In genomic region chr14:68945434-68945833, GRCm38 (mm10) we compare ENCODE assay signal across 30 mouse cellular contexts.
DNase-seq lines count a peak whose midpoint lies in the region; ATAC-seq lines count a peak whose summit lies in the region.
"Had no signal": no experiment of that assay in that cellular context is flagged by ENCODE, and none has a peak within 500 bp of the region (broad histone marks: within the 10 kb centered on the region; RNA-seq: fewer than 3 reads in every experiment).

No protein-coding gene starts in this region.

- DNase-seq in kidney, postnatal 25 days: no peak
- DNase-seq in embryonic facial prominence, embryonic 10.5 days (ENCODE audit: low spot score): peak; percentile 30
- no peak for DNase-seq in lung, postnatal 10 days
- DNase-seq: adrenal gland, adult 8-10 months; cerebellum, adult 11-12 months; cerebellum, postnatal 10 days; forebrain, postnatal 0 days; gastrocnemius, postnatal 25 days; heart, adult 11 months; heart, postnatal 36 days; kidney, adult 8-10 months; layer of hippocampus, postnatal 36 days; liver, embryonic 13.5 days; lung, adult 18-20 months; retina, postnatal 1 day; right cerebral cortex, postnatal 14 days; thymus, postnatal 4 days had no signal

- no peak overlapping the region for H3K4me2 ChIP-seq in kidney, embryonic 16.5 days (replicated peaks; ENCODE audit: low read depth, low read length)
- 0 out of 2 replicates have a peak overlapping the region, but pooled peaks have one; percentile 15 for H3K4me2 ChIP-seq in limb, embryonic 12.5 days
- no peak overlapping the region for H3K4me2 ChIP-seq in heart, embryonic 11.5 days
- H3K4me2 ChIP-seq: forebrain, embryonic 12.5 days; hindbrain, embryonic 12.5 days; intestine, embryonic 15.5 days; liver, embryonic 13.5 days; midbrain, embryonic 13.5 days had no signal

- H3K9me3 ChIP-seq in kidney, embryonic 16.5 days (ENCODE audit: low read length): no peaks in the 10 kb centered on the region
- H3K9me3 ChIP-seq in embryonic facial prominence, embryonic 10.5 days: no peaks in the 10 kb centered on the region
- no peaks in the 10 kb centered on the region for H3K9me3 ChIP-seq in limb, embryonic 12.5 days
- H3K9me3 ChIP-seq in heart, embryonic 11.5 days (replicated peaks; ENCODE audit: control insufficient read depth, low read length): no peaks in the 10 kb centered on the region
- H3K9me3 ChIP-seq: forebrain, embryonic 12.5 days; heart, embryonic 10.5 days; hindbrain, embryonic 12.5 days; intestine, embryonic 15.5 days; liver, embryonic 13.5 days; midbrain, embryonic 13.5 days had no signal

- peaks cover 22% of the 10 kb centered on the region for H3K4me1 ChIP-seq in kidney, embryonic 16.5 days (ENCODE audit: insufficient read depth, low read length)
- peaks cover 29% of the 10 kb centered on the region for H3K4me1 ChIP-seq in embryonic facial prominence, embryonic 10.5 days
- H3K4me1 ChIP-seq in limb, embryonic 12.5 days (replicated peaks): peaks cover 18% of the 10 kb centered on the region
- no peaks in the 10 kb centered on the region; the same call in 1 of the 2 replicates for H3K4me1 ChIP-seq in heart, embryonic 11.5 days (ENCODE audit: control insufficient read depth, insufficient read depth, low read length)
- H3K4me1 ChIP-seq: forebrain, embryonic 12.5 days; intestine, embryonic 15.5 days; liver, embryonic 13.5 days had no signal

- no peak overlapping the region for H3K9ac ChIP-seq in kidney, embryonic 16.5 days (replicated peaks; ENCODE audit: low read length)
- no peak overlapping the region for H3K9ac ChIP-seq in limb, embryonic 12.5 days (replicated peaks)
- H3K9ac ChIP-seq in heart, embryonic 11.5 days (ENCODE audit: low read depth, low read length): no peak overlapping the region
- H3K9ac ChIP-seq: forebrain, embryonic 12.5 days; forebrain, postnatal 0 days; hindbrain, embryonic 12.5 days; intestine, embryonic 15.5 days; liver, embryonic 13.5 days; midbrain, embryonic 13.5 days had no signal

- no peak overlapping the region for H3K4me3 ChIP-seq in kidney, embryonic 16.5 days (ENCODE audit: low read length)
- H3K4me3 ChIP-seq in embryonic facial prominence, embryonic 10.5 days: no peak overlapping the region
- H3K4me3 ChIP-seq in limb, embryonic 12.5 days (replicated peaks): no peak overlapping the region
- H3K4me3 ChIP-seq in heart, embryonic 11.5 days (ENCODE audit: low read depth, low read length): no peak overlapping the region
- H3K4me3 ChIP-seq: erythroblast, embryonic 14.5 days; forebrain, embryonic 12.5 days; heart, embryonic 10.5 days; hindbrain, embryonic 12.5 days; intestine, embryonic 15.5 days; liver, embryonic 13.5 days; midbrain, embryonic 13.5 days had no signal

- H3K27me3 ChIP-seq in kidney, embryonic 16.5 days (ENCODE audit: insufficient read depth, low read length): no peaks in the 10 kb centered on the region
- no peaks in the 10 kb centered on the region for H3K27me3 ChIP-seq in embryonic facial prominence, embryonic 10.5 days (replicated peaks; ENCODE audit: low read depth, poor library complexity, severe bottlenecking)
- no peaks in the 10 kb centered on the region for H3K27me3 ChIP-seq in limb, embryonic 12.5 days
- no peaks in the 10 kb centered on the region for H3K27me3 ChIP-seq in heart, embryonic 11.5 days (ENCODE audit: control insufficient read depth, insufficient read depth, low read length)
- H3K27me3 ChIP-seq: forebrain, embryonic 12.5 days; hindbrain, embryonic 12.5 days; intestine, embryonic 15.5 days; liver, embryonic 13.5 days; midbrain, embryonic 13.5 days had no signal

- 16% methylated on average over 2 of the region's 4 CpGs for WGBS in kidney, embryonic 16.5 days
- 43% methylated on average over 4 of the region's 4 CpGs for WGBS in embryonic facial prominence, embryonic 10.5 days
- WGBS in limb, embryonic 12.5 days: 12% methylated on average over 4 of the region's 4 CpGs
- WGBS in heart, embryonic 11.5 days (ENCODE audit: insufficient replicate concordance): 58% methylated on average over 4 of the region's 4 CpGs

- H3K27ac ChIP-seq in kidney, embryonic 16.5 days (ENCODE audit: low read length): no peak overlapping the region
- H3K27ac ChIP-seq in embryonic facial prominence, embryonic 10.5 days (replicated peaks): peak overlapping the region; percentile 57; the same call in 1 of the 2 replicates
- 0 out of 2 replicates have a peak overlapping the region, but pooled peaks have one; percentile 23 for H3K27ac ChIP-seq in limb, embryonic 12.5 days
- H3K27ac ChIP-seq in heart, embryonic 11.5 days (ENCODE audit: low read depth, low read length): no peak overlapping the region
- H3K27ac ChIP-seq: forebrain, embryonic 12.5 days; heart, embryonic 10.5 days; hindbrain, embryonic 12.5 days; hindbrain, postnatal 0 days; intestine, embryonic 15.5 days; liver, embryonic 13.5 days; macrophage; midbrain, embryonic 13.5 days had no signal

- H3K36me3 ChIP-seq in kidney, embryonic 16.5 days (ENCODE audit: insufficient read depth, low read length): no peaks in the 10 kb centered on the region
- no peaks in the 10 kb centered on the region for H3K36me3 ChIP-seq in embryonic facial prominence, embryonic 10.5 days (replicated peaks)
- H3K36me3 ChIP-seq in limb, embryonic 12.5 days: no peaks in the 10 kb centered on the region
- H3K36me3 ChIP-seq in heart, embryonic 11.5 days (ENCODE audit: control insufficient read depth, insufficient read depth, low read length): no peaks in the 10 kb centered on the region
- H3K36me3 ChIP-seq: forebrain, embryonic 12.5 days; G1E; heart, embryonic 10.5 days; hindbrain, embryonic 12.5 days; intestine, embryonic 15.5 days; liver, embryonic 13.5 days; midbrain, embryonic 13.5 days had no signal

- ATAC-seq in kidney, embryonic 16.5 days (ENCODE audit: low FRiP score, low TSS enrichment): 0 out of 2 replicates have a peak, but pooled peaks have one; percentile 51
- ATAC-seq in limb, embryonic 12.5 days (ENCODE audit: insufficient number of reproducible peaks, insufficient read depth, low FRiP score, low TSS enrichment, low read depth): no peak
- no peak for ATAC-seq in heart, embryonic 11.5 days (replicated peaks; ENCODE audit: insufficient number of reproducible peaks, low FRiP score, low TSS enrichment)
- ATAC-seq: forebrain, postnatal 0 days; hindbrain, postnatal 0 days; intestine, embryonic 15.5 days; lung, postnatal 0 days; midbrain, embryonic 13.5 days had no signal

Comparison
In these comparisons a context has a peak if more than half of its experiments do, and no peak if none do; other contexts are left out.
1. H3K27ac ChIP-seq: peak in embryonic facial prominence, embryonic 10.5 days (single experiment) and limb, embryonic 12.5 days (single experiment); none in kidney, embryonic 16.5 days (single experiment) and heart, embryonic 11.5 days (single experiment).